ENCODE assay signal across 10 mouse cellular contexts in the genomic region with DNA sequence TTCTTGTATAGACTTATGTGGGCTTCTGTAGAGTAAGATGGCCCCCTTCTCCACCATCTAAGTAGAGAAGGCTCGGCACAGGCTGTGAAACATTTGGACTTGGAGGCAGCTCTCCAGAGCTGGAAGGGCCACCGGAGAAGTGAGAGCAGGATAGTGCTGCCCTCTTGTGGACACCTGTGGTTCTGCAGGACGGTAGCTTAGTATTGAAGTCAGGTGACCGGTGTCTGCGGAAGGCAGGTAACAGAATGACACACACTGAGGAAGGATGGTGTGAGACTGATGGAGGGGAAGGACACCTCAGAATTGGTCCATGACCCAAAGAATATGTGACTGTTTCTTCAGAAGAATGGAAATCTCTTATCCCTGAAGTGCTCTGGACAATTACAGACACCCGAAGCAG. TPM values are rescaled to one million over a fixed set of nuclear protein-coding genes. Genes with fewer than 3 reads are reported as not detected.
A peak's percentile ranks its signal among the peaks of the same experiment; 100 is the strongest.
DNase-seq lines count a peak whose midpoint lies in the region; ATAC-seq and TF ChIP-seq lines count a peak whose summit lies in the region.
"Had no signal": no experiment of that assay in that cellular context is flagged by ENCODE, and none has a peak within 500 bp of the region (broad histone marks: within the 10 kb centered on the region; RNA-seq: fewer than 3 reads in every experiment).

No protein-coding gene starts in this region.

- H3K4me2 ChIP-seq in hindbrain, postnatal 0 days (ENCODE audit: low read depth, low read length) = no peak overlapping the region
- no peak overlapping the region for H3K4me2 ChIP-seq in lung, postnatal 0 days (replicated peaks; ENCODE audit: low read depth, low read length)
- H3K4me2 ChIP-seq: heart, embryonic 15.5 days had no signal

- H3K27ac ChIP-seq in cortical plate, adult 2 months (ENCODE audit: insufficient read depth, low read length) = no peak overlapping the region
- no peak overlapping the region for H3K27ac ChIP-seq in hindbrain, postnatal 0 days
- H3K27ac ChIP-seq in lung, postnatal 0 days (ENCODE audit: low read length) = no peak overlapping the region
- H3K27ac ChIP-seq: heart, embryonic 15.5 days had no signal

- WGBS in hindbrain, postnatal 0 days = 36% methylated on average over 6 of the region's 6 CpGs
- 32% methylated on average over 6 of the region's 6 CpGs for WGBS in lung, postnatal 0 days

- no peaks in the 10 kb centered on the region for H3K36me3 ChIP-seq in hindbrain, postnatal 0 days (ENCODE audit: insufficient read depth, low read length)
- H3K36me3 ChIP-seq in lung, postnatal 0 days (ENCODE audit: insufficient read depth, low read length) = no peaks in the 10 kb centered on the region
- H3K36me3 ChIP-seq: heart, embryonic 15.5 days had no signal

- ATAC-seq in hindbrain, postnatal 0 days = peak; percentile 49
- ATAC-seq in lung, postnatal 0 days = no peak

- H3K9me3 ChIP-seq in hindbrain, postnatal 0 days (ENCODE audit: low read length) = no peaks in the 10 kb centered on the region
- H3K9me3 ChIP-seq in lung, postnatal 0 days (ENCODE audit: low read length) = no peaks in the 10 kb centered on the region
- H3K9me3 ChIP-seq: heart, embryonic 15.5 days had no signal

- TF ChIP-seq EP300 in lung, postnatal 0 days (IDR thresholded peaks at IDR 0.05) = no peak

- peak; percentile 54 to 57 for DNase-seq in adrenal gland, adult 18-20 months (ENCODE audit: low spot score in 2 of 2)
- no peak for DNase-seq in adrenal gland, postnatal 4 days (ENCODE audit: low spot score in 2 of 2)
- DNase-seq in ovary, postnatal 36 days (ENCODE audit: low spot score) = peak; percentile 40
- no peak for DNase-seq in ovary, postnatal 10 days (ENCODE audit: low spot score)
- DNase-seq in hindbrain, postnatal 0 days (ENCODE audit: low spot score) = peak; percentile 74
- DNase-seq in lung, postnatal 0 days (ENCODE audit: low spot score) = peak; percentile 57
- DNase-seq in spleen, postnatal 10 days (ENCODE audit: low spot score in 2 of 2) = peak; percentile 29 to 60

- no peak overlapping the region for H3K9ac ChIP-seq in hindbrain, postnatal 0 days (replicated peaks; ENCODE audit: low read length)
- H3K9ac ChIP-seq in lung, postnatal 0 days (replicated peaks; ENCODE audit: low read depth) = no peak overlapping the region
- H3K9ac ChIP-seq: heart, embryonic 15.5 days had no signal

- H3K4me3 ChIP-seq in cortical plate, adult 2 months (ENCODE audit: insufficient read depth, low read length) = no peak overlapping the region
- no peak overlapping the region for H3K4me3 ChIP-seq in hindbrain, postnatal 0 days (ENCODE audit: low read length)
- H3K4me3 ChIP-seq in lung, postnatal 0 days (ENCODE audit: low read depth, low read length) = no peak overlapping the region
- H3K4me3 ChIP-seq: heart, embryonic 15.5 days; myocyte had no signal

- H3K27me3 ChIP-seq in hindbrain, postnatal 0 days (ENCODE audit: insufficient read depth, low read length) = 0 out of 2 replicates have a peak, but pooled peaks cover 17% of the 10 kb centered on the region
- 0 out of 2 replicates have a peak, but pooled peaks cover 14% of the 10 kb centered on the region for H3K27me3 ChIP-seq in lung, postnatal 0 days (replicated peaks; ENCODE audit: insufficient read depth, low read length)

- TF ChIP-seq POLR2A in cortical plate, adult 2 months (IDR thresholded peaks at IDR 0.05; ENCODE audit: extremely low read depth, insufficient read depth, low read length) = no peak

- no peaks in the 10 kb centered on the region for H3K4me1 ChIP-seq in cortical plate, adult 2 months (ENCODE audit: control insufficient read depth, insufficient read depth, low read length)
- H3K4me1 ChIP-seq in hindbrain, postnatal 0 days (ENCODE audit: insufficient read depth, low read length) = no peaks in the 10 kb centered on the region
- H3K4me1 ChIP-seq in lung, postnatal 0 days (ENCODE audit: insufficient read depth, low read depth, low read length) = no peaks in the 10 kb centered on the region

- TF ChIP-seq CTCF in cortical plate, adult 2 months (IDR thresholded peaks at IDR 0.05; ENCODE audit: extremely low read depth, insufficient read depth, low read length) = peak; percentile 78
- TF ChIP-seq CTCF in hindbrain, postnatal 0 days (IDR thresholded peaks at IDR 0.05; ENCODE audit: low read depth) = peak; percentile 86
- peak; percentile 84 for TF ChIP-seq CTCF in lung, postnatal 0 days (IDR thresholded peaks at IDR 0.05)

RNA-seq across cellular contexts. Expression of gene Lmx1a, which starts 19.2 kb away (rescaled TPM):
- total RNA-seq in adrenal gland, adult 18-20 months (2021) = not detected
- total RNA-seq in adrenal gland, postnatal 4 days (2021) = under 1 TPM in 1 of 2 experiments, not detected in 1; 0.08 TPM
- polyA plus RNA-seq in cortical plate, adult 2 months (2012; rRNA removed) = 0.02 TPM in 2 replicates
- 7.8 and 12.5 TPM in 2 replicates for total RNA-seq in hindbrain, postnatal 0 days (2014; rRNA removed)
- polyA plus RNA-seq in hindbrain, postnatal 0 days (2015; fragmentation: Nextera tagmentation; extraction: Ambion mirVana) = 4.9 and 5.7 TPM in 2 replicates
- not detected in 2 replicates for polyA plus RNA-seq in lung, postnatal 0 days (2015; fragmentation: Nextera tagmentation; extraction: Ambion mirVana)
- polyA plus RNA-seq: myocyte had no signal

Comparison
In these comparisons a context has a peak if more than half of its experiments do, and no peak if none do; other contexts are left out.
1. DNase-seq: peak in adrenal gland, adult 18-20 months (2 of 2), ovary, postnatal 36 days (single experiment), hindbrain, postnatal 0 days (single experiment), lung, postnatal 0 days (single experiment) and spleen, postnatal 10 days (2 of 2); none in adrenal gland, postnatal 4 days (0 of 2) and ovary, postnatal 10 days (single experiment).
2. Peak in every context shown above with its lines, with median percentiles within 50 percentile points of each other: CTCF ChIP-seq.